Mouse (Mus musculus): Measurements from ENCODE around the gene Pik3ap1. TPM values are rescaled to one million over a fixed set of nuclear protein-coding genes. Genes with fewer than 3 reads are reported as not detected.

Gene Pik3ap1
- polyA plus RNA-seq, 1 experiment from 2014 or later = 0.65 TPM

DNA sequence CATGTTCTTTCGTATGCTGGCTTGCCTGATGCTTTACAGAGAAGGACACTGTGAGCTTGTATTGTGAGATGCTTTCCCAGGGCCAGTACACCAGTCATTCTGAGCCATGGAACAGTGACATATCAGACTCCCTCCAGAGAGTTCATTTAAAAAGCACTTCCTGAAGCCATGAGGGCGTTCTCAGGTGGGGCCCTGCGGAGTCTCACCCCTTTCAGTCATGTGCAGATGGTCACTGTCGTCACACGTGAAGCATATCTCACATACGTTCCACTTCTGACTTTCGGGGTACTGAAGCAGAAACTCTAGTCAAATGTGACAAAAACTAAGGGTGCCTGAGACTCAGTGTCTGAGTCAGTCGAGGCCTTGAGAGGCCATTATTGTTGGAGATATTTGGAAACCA lies 6.0 kb upstream of the Pik3ap1 start:
- Histone ChIP-seq H3K9me3 (ENCODE audit: control insufficient read depth, low read length) (no peaks in the 10 kb centered on the region), H3K27ac (replicated peaks; ENCODE audit: low read depth, low read length) (no peak overlapping the region), H3K4me2 (ENCODE audit: low read depth, severe bottlenecking) (no peak overlapping the region), H3K4me3 (ENCODE audit: low read depth, low read length) (no peak overlapping the region), H3K9ac (ENCODE audit: low read length) (no peak overlapping the region), H3K36me3 (ENCODE audit: control insufficient read depth, insufficient read depth, low read length) (no peaks in the 10 kb centered on the region), H3K4me1 (ENCODE audit: control insufficient read depth, insufficient read depth, low read length) (0 out of 2 replicates have a peak, but pooled peaks cover 3% of the 10 kb centered on the region), H3K27me3 (ENCODE audit: control insufficient read depth, insufficient read depth, low read length) (no peaks in the 10 kb centered on the region)
- DNase-seq (ENCODE audit: low spot score) (no peak), ATAC-seq (ENCODE audit: insufficient number of reproducible peaks, low FRiP score, low TSS enrichment, low read depth) (no peak)
- 82% methylated on average over 8 of the region's 8 CpGs for WGBS

DNA sequence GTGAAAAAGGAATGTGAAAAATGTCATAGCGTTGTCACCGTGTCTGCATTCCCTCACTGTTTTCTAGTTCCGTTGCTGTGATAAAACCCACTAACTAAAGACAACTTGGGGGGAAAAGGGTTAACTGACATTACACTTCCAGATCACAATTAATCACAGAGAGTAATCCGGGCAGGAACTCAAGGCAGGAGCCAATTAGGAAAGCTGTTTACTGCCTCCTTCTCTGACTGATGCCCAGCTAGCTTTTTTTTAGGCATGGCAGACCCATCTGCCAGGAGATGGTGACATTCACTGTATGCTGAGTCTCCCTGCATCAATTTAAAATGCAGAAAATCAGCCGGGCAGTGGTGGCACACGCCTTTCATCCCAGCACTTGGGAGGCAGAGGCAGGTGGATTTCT lies 4.4 kb upstream of the Pik3ap1 start:
- 37% methylated on average over 6 of the region's 6 CpGs for WGBS
- Histone ChIP-seq H3K9ac (ENCODE audit: low read length) (no peak overlapping the region), H3K4me2 (ENCODE audit: low read depth, severe bottlenecking) (no peak overlapping the region), H3K27ac (replicated peaks; ENCODE audit: low read depth, low read length) (no peak overlapping the region), H3K27me3 (ENCODE audit: control insufficient read depth, insufficient read depth, low read length) (peaks cover 7% of the 10 kb centered on the region; the same call in 1 of the 2 replicates), H3K9me3 (ENCODE audit: control insufficient read depth, low read length) (no peaks in the 10 kb centered on the region), H3K4me1 (ENCODE audit: control insufficient read depth, insufficient read depth, low read length) (peaks cover 11% of the 10 kb centered on the region; the same call in 1 of the 2 replicates), H3K4me3 (ENCODE audit: low read depth, low read length) (no peak overlapping the region), H3K36me3 (ENCODE audit: control insufficient read depth, insufficient read depth, low read length) (no peaks in the 10 kb centered on the region)
- no peak for ATAC-seq (ENCODE audit: insufficient number of reproducible peaks, low FRiP score, low TSS enrichment, low read depth)
- no peak for DNase-seq (ENCODE audit: low spot score)

DNA sequence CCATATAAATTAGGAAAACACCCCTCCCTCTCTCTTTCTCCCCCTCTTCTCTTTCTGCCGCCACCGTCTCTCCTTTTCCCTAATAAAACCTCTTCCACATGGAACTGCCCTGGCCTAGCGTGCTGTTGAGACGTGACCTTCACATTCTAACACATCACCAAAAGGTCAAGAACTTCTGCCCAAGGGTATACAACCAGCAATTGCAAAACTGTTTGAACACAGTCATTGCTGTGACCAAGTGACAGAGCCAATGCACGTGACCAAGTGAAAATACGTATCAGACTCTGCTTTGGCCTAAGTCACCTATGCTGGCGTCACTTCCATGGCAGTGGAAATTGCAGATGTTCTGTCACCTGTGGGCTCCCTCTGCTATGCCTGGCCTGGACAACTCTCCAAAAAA lies 3.3 kb upstream of the Pik3ap1 start:
- Histone ChIP-seq H3K4me1 (ENCODE audit: control insufficient read depth, insufficient read depth, low read length) (peaks cover 11% of the 10 kb centered on the region; the same call in 1 of the 2 replicates), H3K4me2 (ENCODE audit: low read depth, severe bottlenecking) (no peak overlapping the region), H3K36me3 (ENCODE audit: control insufficient read depth, insufficient read depth, low read length) (no peaks in the 10 kb centered on the region), H3K9ac (ENCODE audit: low read length) (no peak overlapping the region), H3K4me3 (ENCODE audit: low read depth, low read length) (no peak overlapping the region), H3K27me3 (ENCODE audit: control insufficient read depth, insufficient read depth, low read length) (peaks cover 10% of the 10 kb centered on the region; the same call in 1 of the 2 replicates), H3K27ac (replicated peaks; ENCODE audit: low read depth, low read length) (no peak overlapping the region), H3K9me3 (ENCODE audit: control insufficient read depth, low read length) (no peaks in the 10 kb centered on the region)
- DNase-seq (ENCODE audit: low spot score) (no peak), ATAC-seq (ENCODE audit: insufficient number of reproducible peaks, low FRiP score, low TSS enrichment, low read depth) (no peak)
- 81% methylated on average over 7 of the region's 7 CpGs for WGBS

DNA sequence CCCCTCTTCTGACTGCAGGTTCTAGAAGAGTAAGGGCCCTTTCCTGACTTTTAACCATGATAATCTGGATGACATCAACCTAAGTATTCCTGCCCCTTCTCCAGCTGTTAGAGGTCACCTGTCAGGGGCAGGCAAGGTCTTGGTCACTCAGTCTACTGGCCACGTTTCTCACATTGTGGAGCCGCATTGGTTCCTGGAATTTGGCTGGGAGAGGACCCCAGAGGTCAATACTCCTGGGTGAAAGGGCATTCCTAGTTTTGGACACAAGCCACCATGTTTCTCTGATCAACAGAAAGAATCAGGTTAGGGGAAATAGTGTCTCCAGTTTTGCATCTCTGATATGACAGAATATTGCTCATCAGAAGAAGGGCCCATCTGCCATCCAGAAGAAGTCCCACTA lies 2.4 kb upstream of the Pik3ap1 start:
- Histone ChIP-seq H3K4me3 (ENCODE audit: low read depth, low read length) (no peak overlapping the region), H3K4me2 (ENCODE audit: low read depth, severe bottlenecking) (no peak overlapping the region), H3K27ac (replicated peaks; ENCODE audit: low read depth, low read length) (no peak overlapping the region), H3K36me3 (ENCODE audit: control insufficient read depth, insufficient read depth, low read length) (no peaks in the 10 kb centered on the region), H3K9ac (ENCODE audit: low read length) (no peak overlapping the region), H3K9me3 (ENCODE audit: control insufficient read depth, low read length) (no peaks in the 10 kb centered on the region), H3K27me3 (ENCODE audit: control insufficient read depth, insufficient read depth, low read length) (peaks cover 10% of the 10 kb centered on the region; the same call in 1 of the 2 replicates), H3K4me1 (ENCODE audit: control insufficient read depth, insufficient read depth, low read length) (peaks cover 11% of the 10 kb centered on the region; the same call in 1 of the 2 replicates)
- DNase-seq (ENCODE audit: low spot score) (no peak), ATAC-seq (ENCODE audit: insufficient number of reproducible peaks, low FRiP score, low TSS enrichment, low read depth) (no peak)
- 83% methylated on average over 2 of the region's 2 CpGs for WGBS

DNA sequence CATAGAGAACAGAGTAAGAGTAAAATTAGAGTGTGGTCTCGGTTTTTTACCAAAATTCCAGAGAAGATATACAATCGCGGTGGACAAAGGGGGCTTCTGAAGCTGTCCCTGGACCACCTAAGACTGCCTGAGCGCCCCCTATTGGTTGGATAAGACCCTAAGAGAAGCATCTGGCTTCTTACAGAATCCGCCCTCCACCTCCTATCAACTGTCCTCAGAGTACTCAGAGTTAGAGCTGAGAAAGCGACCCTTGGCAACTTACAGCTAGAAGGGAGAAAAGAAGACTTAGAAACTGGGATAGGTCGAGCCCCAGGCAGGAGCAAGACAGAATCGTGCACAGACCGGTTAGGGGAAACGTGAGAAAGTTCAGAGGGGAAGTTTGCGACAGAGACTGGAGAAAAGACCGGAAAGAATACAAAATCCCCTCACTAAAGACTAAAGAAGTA lies 473 bp downstream of the Pik3ap1 start:
- no peaks in the 10 kb centered on the region for H3K9me3 ChIP-seq (ENCODE audit: control insufficient read depth, low read length)
- H3K27ac ChIP-seq (replicated peaks; ENCODE audit: low read depth, low read length) = no peak overlapping the region
- H3K4me1 ChIP-seq (ENCODE audit: control insufficient read depth, insufficient read depth, low read length) = peaks cover 14% of the 10 kb centered on the region; the same call in 1 of the 2 replicates
- peak overlapping the region; percentile 96 for H3K4me2 ChIP-seq (ENCODE audit: low read depth, severe bottlenecking)
- no peaks in the 10 kb centered on the region for H3K36me3 ChIP-seq (ENCODE audit: control insufficient read depth, insufficient read depth, low read length)
- ATAC-seq (ENCODE audit: insufficient number of reproducible peaks, low FRiP score, low TSS enrichment, low read depth) = no peak
- 10% methylated on average over 12 of the region's 12 CpGs for WGBS
- peak overlapping the region; percentile 48 for H3K4me3 ChIP-seq (ENCODE audit: low read depth, low read length)
- no peak overlapping the region; the same call in 1 of the 2 replicates for H3K9ac ChIP-seq (ENCODE audit: low read length)
- peaks cover 10% of the 10 kb centered on the region; the same call in 1 of the 2 replicates for H3K27me3 ChIP-seq (ENCODE audit: control insufficient read depth, insufficient read depth, low read length)
- DNase-seq (ENCODE audit: low spot score) = peak; percentile 44

DNA sequence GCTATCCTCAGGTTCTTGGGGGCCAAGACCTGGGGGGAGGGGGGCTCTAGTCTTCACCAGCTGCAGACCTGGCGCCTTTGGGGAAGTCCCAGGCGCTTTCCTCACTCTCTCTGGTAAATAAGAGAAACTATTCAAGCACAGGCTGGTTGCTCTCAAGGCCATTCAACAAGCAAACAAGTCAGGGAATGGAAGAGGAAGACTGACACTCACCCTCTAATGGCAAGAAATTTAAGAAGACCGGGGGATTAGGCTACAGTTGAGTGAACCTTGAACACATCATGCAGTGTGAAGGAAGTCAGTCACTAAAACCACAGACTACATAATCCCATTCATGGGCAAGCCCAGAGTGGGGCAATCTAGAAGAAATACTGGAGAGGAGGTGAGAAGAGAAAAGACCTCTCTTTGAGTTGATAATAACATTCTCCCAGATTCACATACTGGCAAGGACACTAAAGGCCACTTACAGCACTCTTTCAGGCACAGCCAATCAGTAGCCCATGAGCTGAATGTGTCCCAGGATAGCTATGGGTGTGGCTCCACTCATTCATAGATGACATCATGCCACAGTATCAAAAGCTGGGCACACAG lies 2.4 kb downstream of the Pik3ap1 start:
- no peak overlapping the region for H3K9ac ChIP-seq (ENCODE audit: low read length)
- 82% methylated on average over 3 of the region's 3 CpGs for WGBS
- no peaks in the 10 kb centered on the region for H3K36me3 ChIP-seq (ENCODE audit: control insufficient read depth, insufficient read depth, low read length)
- H3K4me3 ChIP-seq (ENCODE audit: low read depth, low read length) = no peak overlapping the region
- H3K27me3 ChIP-seq (ENCODE audit: control insufficient read depth, insufficient read depth, low read length) = peaks cover 10% of the 10 kb centered on the region; the same call in 1 of the 2 replicates
- no peaks in the 10 kb centered on the region for H3K9me3 ChIP-seq (ENCODE audit: control insufficient read depth, low read length)
- peaks cover 11% of the 10 kb centered on the region; the same call in 1 of the 2 replicates for H3K4me1 ChIP-seq (ENCODE audit: control insufficient read depth, insufficient read depth, low read length)
- ATAC-seq (ENCODE audit: insufficient number of reproducible peaks, low FRiP score, low TSS enrichment, low read depth) = no peak
- H3K4me2 ChIP-seq (ENCODE audit: low read depth, severe bottlenecking) = no peak overlapping the region
- DNase-seq (ENCODE audit: low spot score) = no peak
- H3K27ac ChIP-seq (replicated peaks; ENCODE audit: low read depth, low read length) = no peak overlapping the region; the same call in 1 of the 2 replicates

DNA sequence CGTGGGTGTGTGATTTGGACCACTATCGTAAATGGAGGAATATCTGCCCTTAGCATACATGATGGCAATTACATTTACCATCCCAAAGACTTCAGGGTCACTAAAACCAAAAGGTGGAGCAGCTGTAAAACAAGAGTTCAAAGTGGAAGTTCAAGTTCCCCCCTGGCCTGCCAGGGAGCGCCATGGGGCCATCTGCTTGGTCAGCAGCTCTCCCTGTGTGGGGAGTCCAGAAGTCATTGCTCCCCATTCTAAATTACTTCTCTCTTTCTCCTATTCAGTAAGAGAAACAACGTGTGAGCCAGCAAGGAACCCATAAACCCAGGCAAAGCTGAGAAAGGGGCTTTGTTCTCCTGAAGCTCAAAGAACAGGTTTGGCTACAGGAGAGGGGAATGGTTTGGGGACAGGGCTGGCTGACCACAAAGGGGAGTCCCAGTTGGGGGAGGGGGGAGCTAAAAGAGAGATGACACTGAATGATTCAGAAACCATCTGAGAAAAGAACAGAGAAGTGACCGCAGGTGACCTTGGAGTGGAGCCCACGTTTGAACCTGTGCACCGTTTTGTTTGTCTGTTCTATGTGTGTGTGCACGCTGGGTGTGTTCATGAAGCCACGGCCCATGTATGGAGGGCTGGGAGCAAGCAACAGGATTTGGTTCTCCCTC lies 3.2 kb downstream of the Pik3ap1 start:
- ATAC-seq (ENCODE audit: insufficient number of reproducible peaks, low FRiP score, low TSS enrichment, low read depth) = no peak

DNA sequence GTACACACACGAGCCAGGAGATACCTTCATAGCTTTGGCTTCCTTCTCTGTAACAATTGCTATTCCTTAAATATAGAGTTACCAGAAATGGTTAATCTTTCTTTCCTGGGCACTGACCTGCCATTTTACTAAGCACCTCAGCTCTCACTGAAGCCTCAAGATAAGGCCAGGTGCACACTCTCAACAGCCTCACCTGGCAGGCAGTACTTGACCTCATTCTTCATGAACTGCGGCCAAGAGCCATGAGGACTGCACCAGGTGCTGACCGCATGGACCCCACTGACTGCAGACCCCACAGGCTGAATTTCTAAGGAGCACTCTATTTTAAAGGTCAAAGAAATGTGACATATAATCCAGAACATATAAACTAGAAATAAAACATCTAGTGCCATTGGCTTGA lies 5.7 kb downstream of the Pik3ap1 start:
- no peak for DNase-seq (ENCODE audit: low spot score)
- Histone ChIP-seq H3K27ac (replicated peaks; ENCODE audit: low read depth, low read length) (no peak overlapping the region), H3K36me3 (ENCODE audit: control insufficient read depth, insufficient read depth, low read length) (no peaks in the 10 kb centered on the region), H3K9ac (ENCODE audit: low read length) (no peak overlapping the region), H3K9me3 (ENCODE audit: control insufficient read depth, low read length) (no peaks in the 10 kb centered on the region), H3K27me3 (ENCODE audit: control insufficient read depth, insufficient read depth, low read length) (peaks cover 3% of the 10 kb centered on the region; the same call in 1 of the 2 replicates), H3K4me2 (ENCODE audit: low read depth, severe bottlenecking) (no peak overlapping the region), H3K4me3 (ENCODE audit: low read depth, low read length) (no peak overlapping the region), H3K4me1 (ENCODE audit: control insufficient read depth, insufficient read depth, low read length) (peaks cover 3% of the 10 kb centered on the region; the same call in 1 of the 2 replicates)
- 89% methylated on average over 3 of the region's 3 CpGs for WGBS
- ATAC-seq (ENCODE audit: insufficient number of reproducible peaks, low FRiP score, low TSS enrichment, low read depth) = no peak

More for the DNA sequence above, 3.2 kb downstream of the Pik3ap1 start:
- H3K4me3 ChIP-seq (ENCODE audit: low read depth, low read length) = no peak overlapping the region
- no peaks in the 10 kb centered on the region for H3K9me3 ChIP-seq (ENCODE audit: control insufficient read depth, low read length)
- peak overlapping the region; percentile 8; the same call in 1 of the 2 replicates for H3K27ac ChIP-seq (replicated peaks; ENCODE audit: low read depth, low read length)
- H3K36me3 ChIP-seq (ENCODE audit: control insufficient read depth, insufficient read depth, low read length) = no peaks in the 10 kb centered on the region
- H3K27me3 ChIP-seq (ENCODE audit: control insufficient read depth, insufficient read depth, low read length) = peaks cover 10% of the 10 kb centered on the region; the same call in 1 of the 2 replicates
- H3K4me1 ChIP-seq (ENCODE audit: control insufficient read depth, insufficient read depth, low read length) = peaks cover 11% of the 10 kb centered on the region; the same call in 1 of the 2 replicates
- H3K4me2 ChIP-seq (ENCODE audit: low read depth, severe bottlenecking) = no peak overlapping the region
- WGBS = 62% methylated on average over 9 of the region's 9 CpGs
- H3K9ac ChIP-seq (ENCODE audit: low read length) = no peak overlapping the region
- DNase-seq (ENCODE audit: low spot score) = no peak
